ENCODE assay signal across 8 mouse cellular contexts in genomic region chr17:27826908-27827383, GRCm38 (mm10). TPM values are rescaled to one million over a fixed set of nuclear protein-coding genes. Genes with fewer than 3 reads are reported as not detected.
DNase-seq lines count a peak whose midpoint lies in the region; ATAC-seq and TF ChIP-seq lines count a peak whose summit lies in the region.

No protein-coding gene starts in this region.

- H3K4me3 ChIP-seq in intestine, embryonic 16.5 days (ENCODE audit: low read length): peak overlapping the region; percentile 50
- H3K4me3 ChIP-seq in lung, postnatal 0 days (ENCODE audit: low read depth, low read length): peak overlapping the region; percentile 29

- WGBS in intestine, embryonic 16.5 days: 2% methylated on average over 8 of the region's 9 CpGs
- under 1% methylated on average over 8 of the region's 9 CpGs for WGBS in lung, postnatal 0 days

- H3K9me3 ChIP-seq in intestine, embryonic 16.5 days (ENCODE audit: control insufficient read depth, low read length): no peaks in the 10 kb centered on the region
- no peaks in the 10 kb centered on the region for H3K9me3 ChIP-seq in lung, postnatal 0 days (ENCODE audit: low read length)

- DNase-seq in CD4-positive helper T cell, adult 2 months (ENCODE audit: low read depth, low spot score): peak; percentile 81
- DNase-seq in adrenal gland, postnatal 10 days: peak; percentile 73
- DNase-seq in gastrocnemius, postnatal 25 days: peak; percentile 23
- peak; percentile 84 for DNase-seq in lung, postnatal 0 days (ENCODE audit: low spot score)
- DNase-seq in retina, embryonic 14.5 days (ENCODE audit: low spot score): peak; percentile 27
- no peak for DNase-seq in layer of hippocampus, adult 9-11 months
- DNase-seq in frontal cortex, adult 2 months (ENCODE audit: extremely low spot score in 1 of 2, low spot score in 1 of 2): no peak

- H3K27ac ChIP-seq in intestine, embryonic 16.5 days (ENCODE audit: low read length): peak overlapping the region; percentile 78; the same call in 1 of the 2 replicates
- H3K27ac ChIP-seq in lung, postnatal 0 days (ENCODE audit: low read length): peak overlapping the region; percentile 85

- peaks cover 12% of the 10 kb centered on the region for H3K4me1 ChIP-seq in intestine, embryonic 16.5 days (ENCODE audit: control insufficient read depth, insufficient read depth, low read length)
- no peaks in the 10 kb centered on the region for H3K4me1 ChIP-seq in lung, postnatal 0 days (ENCODE audit: insufficient read depth, low read depth, low read length)

- peak overlapping the region; percentile 71 for H3K4me2 ChIP-seq in intestine, embryonic 16.5 days (ENCODE audit: low read depth, low read length)
- peak overlapping the region; percentile 53 for H3K4me2 ChIP-seq in lung, postnatal 0 days (replicated peaks; ENCODE audit: low read depth, low read length)

- peak; percentile 43; the same call in 1 of the 2 replicates for ATAC-seq in intestine, embryonic 16.5 days
- ATAC-seq in lung, postnatal 0 days: peak; percentile 71

- H3K27me3 ChIP-seq in intestine, embryonic 16.5 days (replicated peaks; ENCODE audit: control insufficient read depth, insufficient read depth, low read length): no peaks in the 10 kb centered on the region
- no peaks in the 10 kb centered on the region for H3K27me3 ChIP-seq in lung, postnatal 0 days (replicated peaks; ENCODE audit: insufficient read depth, low read length)

- TF ChIP-seq EP300 in lung, postnatal 0 days (IDR thresholded peaks at IDR 0.05): no peak

- peak overlapping the region; percentile 48 for H3K9ac ChIP-seq in intestine, embryonic 16.5 days (ENCODE audit: low read depth, low read length)
- peak overlapping the region; percentile 32; the same call in 1 of the 2 replicates for H3K9ac ChIP-seq in lung, postnatal 0 days (replicated peaks; ENCODE audit: low read depth)

- TF ChIP-seq CTCF in lung, postnatal 0 days (IDR thresholded peaks at IDR 0.05): no peak

- no peaks in the 10 kb centered on the region for H3K36me3 ChIP-seq in intestine, embryonic 16.5 days (ENCODE audit: control insufficient read depth, insufficient read depth, low read length)
- no peaks in the 10 kb centered on the region for H3K36me3 ChIP-seq in lung, postnatal 0 days (ENCODE audit: insufficient read depth, low read length)

RNA-seq across cellular contexts. Expression of gene D17Wsu92e, which starts 6.5 kb away (rescaled TPM):
- 100 to 1,000 TPM; 132 to 137 TPM for total RNA-seq in adrenal gland, postnatal 10 days (2021)
- 100 to 1,000 TPM; 125 to 149 TPM for total RNA-seq in gastrocnemius, postnatal 25 days (2021)
- 14.7 and 20.8 TPM in 2 replicates for polyA plus RNA-seq in intestine, embryonic 16.5 days (2015; fragmentation: Nextera tagmentation; extraction: Ambion mirVana)
- polyA plus RNA-seq in lung, postnatal 0 days (2015; fragmentation: Nextera tagmentation; extraction: Ambion mirVana): 17.6 and 20.3 TPM in 2 replicates
- 157 and 178 TPM in 2 replicates for polyA plus RNA-seq in frontal cortex, adult 2 months (2012; rRNA removed)

RNA-seq across cellular contexts. Expression of gene Snrpc, which starts 11.0 kb away (rescaled TPM):
- 100 to 1,000 TPM in 1 of 2 experiments, 10 to 100 TPM in 1; 94.8 to 102 TPM for total RNA-seq in adrenal gland, postnatal 10 days (2021)
- total RNA-seq in gastrocnemius, postnatal 25 days (2021): 10 to 100 TPM; 62.8 to 63.4 TPM
- 218 and 242 TPM in 2 replicates for polyA plus RNA-seq in intestine, embryonic 16.5 days (2015; fragmentation: Nextera tagmentation; extraction: Ambion mirVana)
- polyA plus RNA-seq in lung, postnatal 0 days (2015; fragmentation: Nextera tagmentation; extraction: Ambion mirVana): 172 and 185 TPM in 2 replicates
- polyA plus RNA-seq in frontal cortex, adult 2 months (2012; rRNA removed): 66.1 and 78.6 TPM in 2 replicates

RNA-seq across cellular contexts. Expression of gene Uhrf1bp1, which starts 29.3 kb away (rescaled TPM):
- 10 to 100 TPM; 24.5 to 24.7 TPM for total RNA-seq in adrenal gland, postnatal 10 days (2021)
- 10 to 100 TPM; 21.5 to 24.4 TPM for total RNA-seq in gastrocnemius, postnatal 25 days (2021)
- polyA plus RNA-seq in intestine, embryonic 16.5 days (2015; fragmentation: Nextera tagmentation; extraction: Ambion mirVana): 2.3 and 2.9 TPM in 2 replicates
- polyA plus RNA-seq in lung, postnatal 0 days (2015; fragmentation: Nextera tagmentation; extraction: Ambion mirVana): 1.5 and 1.6 TPM in 2 replicates
- polyA plus RNA-seq in frontal cortex, adult 2 months (2012; rRNA removed): 9.5 and 10.5 TPM in 2 replicates

Comparison
In these comparisons a context has a peak if more than half of its experiments do, and no peak if none do; other contexts are left out.
1. DNase-seq: peak in CD4-positive helper T cell, adult 2 months (single experiment), adrenal gland, postnatal 10 days (single experiment), gastrocnemius, postnatal 25 days (single experiment), lung, postnatal 0 days (single experiment) and retina, embryonic 14.5 days (single experiment); none in layer of hippocampus, adult 9-11 months (single experiment) and frontal cortex, adult 2 months (0 of 2).